Mouse (Mus musculus) kidney, embryonic 14.5 days (tissue): ENCODE measurements around the gene Cbr1. TPM values are rescaled to one million over a fixed set of nuclear protein-coding genes. Genes with fewer than 3 reads are reported as not detected.

Experiments used
- ATAC-seq: fragments of 200-750 bp; cut with Nextera tagmentation; 2 replicates; pipeline ENCODE4 v1.8.0; 2017; ENCODE audit warnings: moderate number of reproducible peaks, mild to moderate bottlenecking, moderate TSS enrichment, moderate library complexity; ENCODE audit not compliant: low FRiP score, low TSS enrichment
- H3K27ac ChIP-seq: fragments of 300-500 bp; sonication (generic); 2 replicates; pipeline ENCODE4 v1.5.1; 2014; ENCODE audit warnings: low read depth, mild to moderate bottlenecking, low read length, moderate library complexity, mixed read lengths
- H3K27me3 ChIP-seq: fragments of 300-500 bp; sonication (generic); 2 replicates; pipeline ENCODE4 v1.6.1; 2014; ENCODE audit warnings: mild to moderate bottlenecking, low read length; ENCODE audit not compliant: control insufficient read depth, insufficient read depth
- H3K36me3 ChIP-seq: fragments of 300-500 bp; sonication (generic); 2 replicates; pipeline ENCODE4 v1.6.1; 2014; ENCODE audit warnings: low read length, mixed read lengths; ENCODE audit not compliant: control insufficient read depth, insufficient read depth
- H3K4me1 ChIP-seq: fragments of 300-500 bp; sonication (generic); 2 replicates; pipeline ENCODE4 v1.6.1; 2014; ENCODE audit warnings: low read length, mixed read lengths; ENCODE audit not compliant: control insufficient read depth, insufficient read depth
- H3K4me2 ChIP-seq: fragments of 300-500 bp; sonication (generic); replicated peaks from 2 replicates; pipeline ENCODE4 v1.6.1; 2014; ENCODE audit warnings: low read depth, mild to moderate bottlenecking, low read length
- H3K4me3 ChIP-seq: fragments of 300-500 bp; sonication (generic); 2 replicates; pipeline ENCODE4 v1.5.1; 2014; ENCODE audit warnings: mild to moderate bottlenecking, low read length
- H3K9ac ChIP-seq: fragments of 300-500 bp; sonication (generic); 2 replicates; pipeline ENCODE4 v1.6.1; 2014; ENCODE audit warnings: low read depth, mild to moderate bottlenecking, low read length, moderate library complexity
- H3K9me3 ChIP-seq: fragments of 300-500 bp; sonication (generic); 2 replicates; pipeline ENCODE4 v1.6.1; 2016; ENCODE audit warnings: low read length; ENCODE audit not compliant: control insufficient read depth
- WGBS: fragments of 180-500 bp; shearing (Covaris S2); extraction: QIAGEN DNeasy Blood & Tissue Kit; methylation state at CpG from one replicate; pipeline ENCODE4 v1.1.7; 2014; 5-methylcytosine and 5-hydroxymethylcytosine counted together
- polyA plus RNA-seq: library from polyadenylated mRNA; unstranded; fragments of >200 nt; fragmentation: Nextera tagmentation; extraction: Ambion mirVana; gene quantifications from 2 replicates; pipeline ENCODE4 v1.2.1, GENCODE M21; 2014

Gene Cbr1
- polyA plus RNA-seq, 1 experiment from 2014 or later = 96.0 TPM

- no peak overlapping the region for H3K4me3 ChIP-seq
- 91% methylated on average over 8 of the region's 8 CpGs for WGBS
Observed at GRCm38 (mm10) chr16:93578346-93579005, 27.2 kb upstream of the Cbr1 start.

GRCm38 (mm10) chr16:93581125-93581524, 24.5 kb upstream of the Cbr1 start:
- Histone ChIP-seq H3K9ac (no peak overlapping the region), H3K9me3 (no peaks in the 10 kb centered on the region), H3K4me2 (no peak overlapping the region), H3K27ac (no peak overlapping the region), H3K36me3 (peaks cover 5% of the 10 kb centered on the region; the same call in 1 of the 2 replicates), H3K27me3 (no peaks in the 10 kb centered on the region), H3K4me3 (no peak overlapping the region), H3K4me1 (0 out of 2 replicates have a peak, but pooled peaks cover 3% of the 10 kb centered on the region)
- 47% methylated on average over 6 of the region's 6 CpGs for WGBS
- ATAC-seq = no peak

More at GRCm38 (mm10) chr16:93578346-93579005, 27.2 kb upstream of the Cbr1 start:
- Histone ChIP-seq H3K4me2 (no peak overlapping the region), H3K27ac (no peak overlapping the region), H3K9me3 (no peaks in the 10 kb centered on the region), H3K4me1 (peaks cover 10% of the 10 kb centered on the region; the same call in 1 of the 2 replicates), H3K9ac (no peak overlapping the region), H3K36me3 (no peaks in the 10 kb centered on the region), H3K27me3 (no peaks in the 10 kb centered on the region)
- no peak for ATAC-seq

- no peak overlapping the region for H3K27ac ChIP-seq
Observed at GRCm38 (mm10) chr16:93584976-93585702, 20.5 kb upstream of the Cbr1 start.

GRCm38 (mm10) chr16:93585703-93586205, 19.9 kb upstream of the Cbr1 start:
- ATAC-seq = 0 out of 2 replicates have a peak, but pooled peaks have one; percentile 48
- H3K27me3 ChIP-seq = no peaks in the 10 kb centered on the region
- H3K36me3 ChIP-seq = peaks cover 18% of the 10 kb centered on the region; the same call in 1 of the 2 replicates
- no peak overlapping the region for H3K9ac ChIP-seq
- 82% methylated on average over 9 of the region's 9 CpGs for WGBS
- no peak overlapping the region for H3K27ac ChIP-seq
- H3K4me3 ChIP-seq = no peak overlapping the region
- no peaks in the 10 kb centered on the region for H3K9me3 ChIP-seq
- H3K4me2 ChIP-seq = no peak overlapping the region
- 0 out of 2 replicates have a peak, but pooled peaks cover 3% of the 10 kb centered on the region for H3K4me1 ChIP-seq

More at GRCm38 (mm10) chr16:93584976-93585702, 20.5 kb upstream of the Cbr1 start:
- Histone ChIP-seq H3K9me3 (no peaks in the 10 kb centered on the region), H3K4me1 (0 out of 2 replicates have a peak, but pooled peaks cover 3% of the 10 kb centered on the region), H3K9ac (no peak overlapping the region), H3K4me2 (no peak overlapping the region), H3K27me3 (no peaks in the 10 kb centered on the region), H3K36me3 (peaks cover 13% of the 10 kb centered on the region; the same call in 1 of the 2 replicates), H3K4me3 (no peak overlapping the region)
- peak; percentile 17; the same call in 1 of the 2 replicates for ATAC-seq
- 72% methylated on average over 24 of the region's 24 CpGs for WGBS

GRCm38 (mm10) chr16:93586382-93586781, 19.3 kb upstream of the Cbr1 start:
- no peaks in the 10 kb centered on the region for H3K27me3 ChIP-seq
- 0 out of 2 replicates have a peak, but pooled peaks have one; percentile 34 for ATAC-seq
- 0 out of 2 replicates have a peak, but pooled peaks cover 3% of the 10 kb centered on the region for H3K4me1 ChIP-seq
- no peaks in the 10 kb centered on the region for H3K9me3 ChIP-seq
- no peak overlapping the region for H3K9ac ChIP-seq
- no peak overlapping the region for H3K4me2 ChIP-seq
- H3K27ac ChIP-seq = no peak overlapping the region
- H3K36me3 ChIP-seq = peaks cover 19% of the 10 kb centered on the region; the same call in 1 of the 2 replicates
- 77% methylated on average over 8 of the region's 8 CpGs for WGBS
- H3K4me3 ChIP-seq = no peak overlapping the region

- H3K36me3 ChIP-seq = peaks cover 19% of the 10 kb centered on the region; the same call in 1 of the 2 replicates
- WGBS = 79% methylated on average over 4 of the region's 4 CpGs
Observed at GRCm38 (mm10) chr16:93588281-93588680, 17.4 kb upstream of the Cbr1 start.

GRCm38 (mm10) chr16:93590915-93591314, 14.7 kb upstream of the Cbr1 start:
- H3K4me2 ChIP-seq = no peak overlapping the region
- WGBS = 94% methylated on average over 15 of the region's 15 CpGs
- no peak overlapping the region for H3K27ac ChIP-seq
- H3K9me3 ChIP-seq = no peaks in the 10 kb centered on the region
- peaks cover 15% of the 10 kb centered on the region; the same call in 1 of the 2 replicates for H3K36me3 ChIP-seq
- H3K4me1 ChIP-seq = no peaks in the 10 kb centered on the region
- no peak overlapping the region for H3K9ac ChIP-seq
- no peak for ATAC-seq
- H3K27me3 ChIP-seq = no peaks in the 10 kb centered on the region
- H3K4me3 ChIP-seq = no peak overlapping the region

More at GRCm38 (mm10) chr16:93588281-93588680, 17.4 kb upstream of the Cbr1 start:
- Histone ChIP-seq H3K4me3 (no peak overlapping the region), H3K4me2 (no peak overlapping the region), H3K9ac (no peak overlapping the region), H3K9me3 (no peaks in the 10 kb centered on the region), H3K4me1 (0 out of 2 replicates have a peak, but pooled peaks cover 3% of the 10 kb centered on the region), H3K27me3 (no peaks in the 10 kb centered on the region), H3K27ac (no peak overlapping the region)
- no peak for ATAC-seq

- Histone ChIP-seq H3K4me2 (no peak overlapping the region), H3K4me3 (no peak overlapping the region), H3K27me3 (no peaks in the 10 kb centered on the region), H3K9ac (no peak overlapping the region), H3K9me3 (no peaks in the 10 kb centered on the region), H3K36me3 (peaks cover 15% of the 10 kb centered on the region; the same call in 1 of the 2 replicates), H3K27ac (no peak overlapping the region), H3K4me1 (no peaks in the 10 kb centered on the region)
- no peak for ATAC-seq
- 95% methylated on average over 20 of the region's 20 CpGs for WGBS
Observed at GRCm38 (mm10) chr16:93591450-93592430, 13.9 kb upstream of the Cbr1 start.
